Mouse (Mus musculus) intestine, embryonic 14.5 days (tissue): ENCODE data around the gene Dars2. TPM values are rescaled to one million over a fixed set of nuclear protein-coding genes. Genes with fewer than 3 reads are reported as not detected.
"Not testable (repeated sequence)": the region's sequence is repeated elsewhere in the genome, so short reads cannot be mapped to it uniquely, and the experiment has no call there.

Source experiments
- ATAC-seq: fragments of 200-750 bp; cut with Nextera tagmentation; replicated peaks from 2 replicates; pipeline ENCODE4 v1.8.0; 2017; ENCODE audit warnings: low read depth, moderate number of reproducible peaks, moderate TSS enrichment, moderate library complexity; ENCODE audit not compliant: low FRiP score, low TSS enrichment
- DNase-seq: peaks from one replicate; pipeline ENCODE4 v3.0.0-alpha.2; 2018; ENCODE audit warnings: low spot score
- H3K27ac ChIP-seq: fragments of 300-500 bp; sonication (generic); 2 replicates; pipeline ENCODE4 v1.5.1; 2014; ENCODE audit warnings: low read depth, mild to moderate bottlenecking, control low read depth
- H3K27me3 ChIP-seq: fragments of 300-500 bp; sonication (generic); replicated peaks from 2 replicates; pipeline ENCODE4 v1.6.1; 2014; ENCODE audit warnings: low read length, control low read depth; ENCODE audit not compliant: control insufficient read depth, insufficient read depth
- H3K36me3 ChIP-seq: fragments of 300-500 bp; sonication (generic); 2 replicates; pipeline ENCODE4 v1.6.1; 2014; ENCODE audit warnings: low read length, control low read depth; ENCODE audit not compliant: control insufficient read depth, insufficient read depth
- H3K4me1 ChIP-seq: fragments of 300-500 bp; sonication (generic); replicated peaks from 2 replicates; pipeline ENCODE4 v1.6.1; 2014; ENCODE audit warnings: low read length, control low read depth, mixed read lengths; ENCODE audit not compliant: control insufficient read depth, insufficient read depth
- H3K4me2 ChIP-seq: fragments of 300-500 bp; sonication (generic); 2 replicates; pipeline ENCODE4 v1.6.1; 2014; ENCODE audit warnings: low read length
- H3K4me3 ChIP-seq: fragments of 300-500 bp; sonication (generic); 2 replicates; pipeline ENCODE4 v1.5.1; 2014; ENCODE audit warnings: low read depth, low read length, control low read depth, mixed read lengths
- H3K9ac ChIP-seq: fragments of 300-500 bp; sonication (generic); 2 replicates; pipeline ENCODE4 v1.6.1; 2014; ENCODE audit warnings: mild to moderate bottlenecking, low read length
- H3K9me3 ChIP-seq: fragments of 300-500 bp; sonication (generic); 2 replicates; pipeline ENCODE4 v1.6.1; 2016; ENCODE audit warnings: low read length, control low read depth; ENCODE audit not compliant: control insufficient read depth
- WGBS: fragments of 180-500 bp; shearing (Covaris S2); extraction: QIAGEN DNeasy Blood & Tissue Kit; methylation state at CpG from one replicate; pipeline ENCODE4 v1.1.7; 2014; 5-methylcytosine and 5-hydroxymethylcytosine counted together
- polyA plus RNA-seq: library from polyadenylated mRNA; unstranded; fragments of >200 nt; fragmentation: Nextera tagmentation; extraction: Ambion mirVana; gene quantifications from 2 replicates; pipeline ENCODE4 v1.2.1, GENCODE M21; 2014

Dars2 gene
- polyA plus RNA-seq, 1 experiment from 2014 or later = 44.0 TPM

DNA sequence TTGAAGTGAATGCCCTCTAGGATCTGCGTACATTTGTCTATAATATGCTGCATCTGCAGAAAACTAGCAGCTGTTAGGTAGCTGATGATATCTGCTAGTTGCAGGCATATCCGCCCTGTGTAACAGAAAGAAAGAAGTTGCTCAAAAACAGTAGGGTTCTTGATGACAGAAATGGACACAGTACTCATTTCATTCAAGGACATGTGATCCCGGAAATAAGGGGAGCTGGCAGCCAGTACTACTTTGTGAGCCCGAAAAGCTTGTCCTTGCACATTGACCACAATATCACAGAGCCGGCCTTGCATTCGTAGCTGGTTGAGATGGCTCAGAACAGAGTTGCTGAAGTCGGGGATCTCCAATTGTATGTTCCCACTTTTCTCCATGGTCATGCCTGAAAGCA is 38.1 kb downstream of the Dars2 start:
- Histone ChIP-seq H3K4me1 (peaks cover 9% of the 10 kb centered on the region), H3K9ac (no peak overlapping the region), H3K9me3 (no peaks in the 10 kb centered on the region), H3K27ac (no peak overlapping the region), H3K4me3 (no peak overlapping the region), H3K4me2 (no peak overlapping the region), H3K36me3 (peaks cover 52% of the 10 kb centered on the region), H3K27me3 (no peaks in the 10 kb centered on the region)
- ATAC-seq = no peak
- no peak for DNase-seq
- 91% methylated on average over 7 of the region's 7 CpGs for WGBS

DNA sequence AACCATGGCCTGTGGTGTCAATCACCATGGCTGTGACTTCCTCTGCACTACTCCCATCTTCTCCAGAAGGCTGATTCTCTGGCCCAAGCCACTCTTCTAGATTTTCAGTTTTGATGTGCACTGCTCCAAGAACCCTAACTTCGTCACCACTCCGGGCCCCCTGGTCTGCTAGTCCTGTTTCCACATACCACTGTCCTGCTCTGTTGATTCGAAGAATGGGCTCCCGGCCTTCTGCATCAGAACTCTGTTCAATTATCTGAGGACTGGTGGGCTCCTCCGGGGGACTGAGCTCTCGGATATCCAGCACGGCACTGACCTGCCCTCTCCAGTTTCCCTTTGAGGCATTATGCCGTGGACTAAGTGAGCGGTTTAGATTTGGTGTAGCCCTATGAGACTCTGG is 38.6 kb downstream of the Dars2 start:
- H3K4me1 ChIP-seq = peaks cover 9% of the 10 kb centered on the region
- H3K4me2 ChIP-seq = no peak overlapping the region
- H3K4me3 ChIP-seq = no peak overlapping the region
- no peaks in the 10 kb centered on the region for H3K9me3 ChIP-seq
- H3K27me3 ChIP-seq = no peaks in the 10 kb centered on the region
- no peak overlapping the region for H3K9ac ChIP-seq
- ATAC-seq (no peak), DNase-seq (no peak)
- H3K36me3 ChIP-seq = peaks cover 47% of the 10 kb centered on the region
- WGBS = 93% methylated on average over 9 of the region's 9 CpGs
- no peak overlapping the region for H3K27ac ChIP-seq

DNA sequence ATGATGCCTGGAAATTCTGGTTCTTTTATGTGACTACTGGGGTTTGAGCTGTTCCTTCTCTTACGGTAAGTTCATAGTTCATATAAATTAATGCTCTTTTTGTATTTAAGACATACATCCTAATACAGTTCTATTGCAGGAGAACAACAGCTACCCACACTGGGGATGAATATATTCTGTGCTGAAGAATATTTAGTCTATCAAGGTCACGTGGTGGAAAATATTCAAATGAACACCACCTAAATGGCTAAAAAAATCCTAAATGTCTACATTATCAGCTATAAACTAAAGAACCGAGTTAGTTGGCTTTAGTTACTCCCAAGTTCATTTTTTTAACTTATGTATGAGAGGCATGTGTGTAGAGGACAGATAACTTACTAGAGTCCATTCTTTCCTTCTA is 40.4 kb downstream of the Dars2 start:
- Histone ChIP-seq H3K36me3 (peaks cover 38% of the 10 kb centered on the region), H3K9ac (no peak overlapping the region), H3K27ac (no peak overlapping the region), H3K27me3 (no peaks in the 10 kb centered on the region), H3K4me1 (peaks cover 9% of the 10 kb centered on the region), H3K9me3 (no peaks in the 10 kb centered on the region), H3K4me2 (no peak overlapping the region), H3K4me3 (no peak overlapping the region)
- ATAC-seq = no peak
- WGBS = 94% methylated on average over 3 of the region's 3 CpGs
- no peak for DNase-seq

DNA sequence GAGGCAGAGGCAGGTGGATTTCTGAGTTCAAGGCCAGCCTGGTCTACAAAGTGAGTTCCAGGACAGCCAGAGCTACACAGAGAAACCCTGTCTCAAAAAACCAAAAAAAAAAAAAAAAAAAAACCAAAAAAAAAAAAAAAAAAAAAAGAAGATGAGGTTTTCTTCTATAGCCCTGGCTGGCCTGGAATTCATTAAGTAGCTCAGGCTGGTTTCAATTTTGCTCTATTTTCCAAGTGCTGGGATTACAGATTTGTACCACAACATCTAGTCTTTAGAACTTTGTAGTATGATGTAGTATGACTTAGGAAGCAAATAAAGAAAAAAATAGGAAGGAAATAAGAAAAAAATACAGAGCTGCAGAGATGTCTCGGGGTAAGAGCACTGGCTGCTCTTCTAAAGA is 42.0 kb downstream of the Dars2 start:
- H3K9ac ChIP-seq, H3K4me1 ChIP-seq, H3K4me2 ChIP-seq, H3K4me3 ChIP-seq, DNase-seq, ATAC-seq, H3K9me3 ChIP-seq, H3K27me3 ChIP-seq, H3K27ac ChIP-seq: not testable (repeated sequence)
- peaks cover 44% of the 10 kb centered on the region for H3K36me3 ChIP-seq
- WGBS = 95% methylated on average over 1 of the region's 1 CpGs

DNA sequence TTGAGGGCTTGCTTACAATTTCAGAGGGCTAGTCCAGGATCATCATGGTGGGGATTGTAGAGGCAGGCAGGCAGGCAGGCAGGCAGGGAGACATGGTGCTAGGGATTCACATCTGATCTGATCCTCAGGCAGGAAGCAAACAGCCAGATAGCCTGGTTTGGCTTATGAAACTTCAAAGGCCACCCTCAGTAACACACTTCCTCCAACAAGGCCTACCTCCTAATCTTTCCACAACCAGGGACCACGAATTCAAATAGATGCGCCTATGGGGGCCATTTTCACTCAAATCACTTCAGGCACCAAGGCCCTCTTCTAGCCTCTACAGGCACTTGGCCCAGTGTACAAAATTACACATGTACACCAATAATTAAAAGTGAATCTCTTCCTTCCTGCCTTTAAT is 43.3 kb downstream of the Dars2 start:
- H3K9ac ChIP-seq = no peak overlapping the region
- DNase-seq = no peak
- no peaks in the 10 kb centered on the region for H3K9me3 ChIP-seq
- 86% methylated on average over 2 of the region's 2 CpGs for WGBS
- H3K27ac ChIP-seq = no peak overlapping the region
- ATAC-seq = no peak
- H3K4me3 ChIP-seq = no peak overlapping the region
- no peaks in the 10 kb centered on the region; the same call in 1 of the 2 replicates for H3K4me1 ChIP-seq
- no peaks in the 10 kb centered on the region for H3K27me3 ChIP-seq
- H3K4me2 ChIP-seq = no peak overlapping the region
- peaks cover 39% of the 10 kb centered on the region for H3K36me3 ChIP-seq

DNA sequence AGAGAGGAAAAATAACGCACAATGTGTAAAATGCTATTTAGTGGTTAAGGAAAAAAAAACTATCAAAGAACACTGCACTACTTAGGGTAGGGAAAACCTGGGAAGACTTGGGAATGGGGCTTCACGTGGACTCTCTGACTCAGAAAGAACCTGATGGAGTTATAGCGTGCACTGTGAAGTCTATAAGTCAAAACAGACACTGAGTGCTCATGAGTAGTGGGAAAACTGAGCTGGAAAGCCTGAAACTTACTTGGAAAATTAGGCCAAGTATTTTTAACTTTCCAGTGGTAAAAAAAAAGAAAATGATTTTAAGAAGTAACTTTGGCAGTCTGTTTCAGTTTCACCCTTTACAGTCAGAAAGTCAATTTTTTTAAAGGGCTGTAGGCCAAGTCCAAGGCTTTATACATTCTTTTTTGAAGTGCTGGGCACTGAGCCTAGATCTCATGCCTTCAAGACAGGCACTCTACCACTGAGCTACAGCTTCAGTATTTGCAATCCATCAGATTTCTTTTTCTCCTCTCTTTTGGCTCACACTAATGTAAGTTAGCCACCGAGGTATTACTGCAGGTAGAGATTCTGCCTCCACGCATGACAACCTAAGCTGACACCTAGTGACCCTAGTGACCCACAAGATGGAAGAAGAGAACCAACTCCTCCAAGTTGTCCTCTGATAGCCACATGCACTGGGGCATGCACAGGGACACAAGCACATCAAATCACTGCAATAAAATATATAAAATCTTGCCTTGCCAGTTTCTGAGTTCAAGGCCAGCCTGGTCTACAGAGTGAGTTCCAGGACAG is 44.8 kb downstream of the Dars2 start:
- Histone ChIP-seq H3K27ac (no peak overlapping the region), H3K9me3 (no peaks in the 10 kb centered on the region), H3K27me3 (no peaks in the 10 kb centered on the region), H3K4me3 (no peak overlapping the region), H3K9ac (no peak overlapping the region), H3K36me3 (peaks cover 27% of the 10 kb centered on the region), H3K4me1 (no peaks in the 10 kb centered on the region; the same call in 1 of the 2 replicates), H3K4me2 (no peak overlapping the region)
- ATAC-seq (no peak), DNase-seq (no peak)
- 82% methylated on average over 5 of the region's 5 CpGs for WGBS

DNA sequence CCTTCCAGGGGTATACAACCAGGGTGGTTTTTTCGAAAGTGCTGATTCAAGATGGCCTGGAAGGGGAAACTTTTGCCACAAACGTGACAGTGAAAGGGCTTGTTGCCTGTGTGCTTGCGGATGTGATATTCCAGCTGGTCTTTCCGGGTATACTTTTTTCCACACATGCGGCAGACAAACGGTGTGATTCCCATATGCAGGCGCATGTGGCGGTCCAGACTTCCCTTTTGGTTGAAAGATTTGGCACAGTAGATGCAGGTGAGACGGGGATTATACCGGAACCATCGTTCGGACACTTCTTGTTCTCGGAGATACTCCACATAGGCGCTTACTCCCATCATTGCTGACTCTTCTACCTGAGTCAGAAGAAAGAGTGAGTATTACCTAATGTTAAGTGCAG is 50.4 kb downstream of the Dars2 start:
- Histone ChIP-seq H3K9ac (no peak overlapping the region), H3K36me3 (peaks cover 36% of the 10 kb centered on the region), H3K9me3 (no peaks in the 10 kb centered on the region), H3K4me1 (no peaks in the 10 kb centered on the region; the same call in 1 of the 2 replicates), H3K27ac (no peak overlapping the region), H3K4me3 (no peak overlapping the region), H3K4me2 (no peak overlapping the region), H3K27me3 (no peaks in the 10 kb centered on the region)
- WGBS = 95% methylated on average over 14 of the region's 14 CpGs
- DNase-seq (no peak), ATAC-seq (no peak)

DNA sequence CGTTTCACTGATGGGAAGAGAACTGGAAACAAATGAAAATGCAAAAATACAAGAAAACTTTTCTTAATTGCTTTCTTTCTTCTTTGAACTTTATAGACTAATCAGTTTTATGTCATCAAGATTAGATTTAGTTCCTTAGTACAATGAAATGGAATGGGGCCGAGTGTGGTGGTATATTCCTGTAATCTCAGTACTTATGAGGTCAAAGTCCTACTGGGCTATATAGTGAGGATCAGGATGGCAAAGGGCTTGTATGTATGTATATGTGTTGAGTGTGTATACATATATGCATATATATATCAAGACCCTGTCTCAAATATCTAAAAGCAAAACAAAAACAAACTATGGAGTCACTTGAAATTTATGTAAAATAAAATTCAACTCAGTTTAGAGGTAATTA is 54.1 kb downstream of the Dars2 start:
- H3K9me3 ChIP-seq = no peaks in the 10 kb centered on the region
- WGBS = 79% methylated on average over 2 of the region's 2 CpGs
- ATAC-seq = no peak

DNA sequence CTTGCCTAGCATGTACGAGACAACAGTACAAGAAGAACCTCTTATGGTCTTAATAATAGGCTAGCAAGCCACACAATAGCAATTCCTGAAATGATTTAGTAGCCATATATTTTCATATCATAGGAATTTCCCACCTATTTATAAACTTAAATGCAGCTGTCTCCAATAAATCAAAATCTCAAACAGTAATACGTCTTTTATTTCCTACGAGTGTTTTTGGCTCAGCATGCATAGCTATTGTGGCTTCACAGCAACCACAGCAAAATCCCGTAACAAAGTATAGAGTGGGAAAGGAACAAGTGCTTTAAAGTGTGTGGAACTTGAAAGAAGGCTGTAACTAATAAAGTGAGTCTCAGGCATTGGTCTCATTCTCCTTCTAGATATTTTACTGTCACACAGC is 60.0 kb downstream of the Dars2 start:
- no peak overlapping the region for H3K4me2 ChIP-seq
- no peaks in the 10 kb centered on the region for H3K9me3 ChIP-seq
- no peak overlapping the region for H3K27ac ChIP-seq
- H3K4me3 ChIP-seq = no peak overlapping the region
- H3K36me3 ChIP-seq = peaks cover 28% of the 10 kb centered on the region
- H3K9ac ChIP-seq = no peak overlapping the region
- DNase-seq (peak; percentile 13), ATAC-seq (no peak)
- 81% methylated on average over 4 of the region's 4 CpGs for WGBS
- no peaks in the 10 kb centered on the region for H3K4me1 ChIP-seq
- H3K27me3 ChIP-seq = no peaks in the 10 kb centered on the region

More for the DNA sequence above, 54.1 kb downstream of the Dars2 start:
- peaks cover 48% of the 10 kb centered on the region for H3K36me3 ChIP-seq
- H3K27me3 ChIP-seq = no peaks in the 10 kb centered on the region
- no peak overlapping the region for H3K4me2 ChIP-seq
- no peaks in the 10 kb centered on the region for H3K4me1 ChIP-seq
- no peak overlapping the region for H3K27ac ChIP-seq
- H3K9ac ChIP-seq = no peak overlapping the region
- H3K4me3 ChIP-seq = no peak overlapping the region
- no peak for DNase-seq
